Comparison of ENCODE assay signal across 9 mouse cellular contexts in the genomic region with DNA sequence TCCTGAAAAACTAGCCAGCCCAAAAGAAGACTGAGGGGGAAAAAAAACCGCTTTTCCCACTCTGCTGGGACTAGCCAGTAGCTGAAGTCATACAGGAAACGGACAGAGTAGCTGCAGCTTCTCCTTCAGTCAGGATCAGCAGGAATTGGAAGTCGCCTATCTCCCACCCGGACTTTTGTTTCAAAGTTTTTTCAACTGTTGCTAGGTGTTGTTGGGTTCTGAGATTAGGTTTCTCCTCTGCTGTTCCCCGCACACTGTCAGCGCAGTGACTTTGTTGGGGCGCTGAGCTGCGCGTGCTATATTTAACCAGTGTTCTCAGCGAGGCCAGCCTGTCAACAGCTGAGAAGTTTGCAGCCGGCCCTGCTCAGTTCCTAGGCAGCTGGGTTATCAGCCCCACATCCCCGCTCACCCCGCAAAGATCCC. TPM values are rescaled to one million over a fixed set of nuclear protein-coding genes. Genes with fewer than 3 reads are reported as not detected.
DNase-seq lines count a peak whose midpoint lies in the region; ATAC-seq lines count a peak whose summit lies in the region.
"Had no signal": no experiment of that assay in that cellular context is flagged by ENCODE, and none has a peak within 500 bp of the region (broad histone marks: within the 10 kb centered on the region; RNA-seq: fewer than 3 reads in every experiment).

No protein-coding gene starts in this region.

- DNase-seq in Muller cell, postnatal 12 days (ENCODE audit: inconsistent ontology term) = peak; percentile 38
- DNase-seq in embryo, embryonic 11 days = peak; percentile 60
- peak; percentile 98 for DNase-seq in heart, adult 11 months
- peak; percentile 30 for DNase-seq in liver
- peak; percentile 58 for DNase-seq in midbrain, embryonic 14.5 days

- no peaks in the 10 kb centered on the region for H3K36me3 ChIP-seq in intestine, embryonic 16.5 days (ENCODE audit: control insufficient read depth, insufficient read depth, low read length)
- H3K36me3 ChIP-seq in midbrain, embryonic 14.5 days (ENCODE audit: control insufficient read depth, insufficient read depth, low read length) = no peaks in the 10 kb centered on the region
- no peaks in the 10 kb centered on the region for H3K36me3 ChIP-seq in stomach, embryonic 14.5 days (ENCODE audit: control insufficient read depth, insufficient read depth, low read length)

- H3K27me3 ChIP-seq in intestine, embryonic 16.5 days (replicated peaks; ENCODE audit: control insufficient read depth, insufficient read depth, low read length) = no peaks in the 10 kb centered on the region
- H3K27me3 ChIP-seq in midbrain, embryonic 14.5 days (ENCODE audit: control insufficient read depth, insufficient read depth, low read length) = no peaks in the 10 kb centered on the region
- H3K27me3 ChIP-seq in stomach, embryonic 14.5 days (ENCODE audit: control insufficient read depth, insufficient read depth, low read length) = no peaks in the 10 kb centered on the region

- peaks cover 3% of the 10 kb centered on the region; the same call in 1 of the 2 replicates for H3K4me1 ChIP-seq in intestine, embryonic 16.5 days (ENCODE audit: control insufficient read depth, insufficient read depth, low read length)
- H3K4me1 ChIP-seq in midbrain, embryonic 14.5 days (ENCODE audit: control insufficient read depth, insufficient read depth, low read length) = no peaks in the 10 kb centered on the region
- no peaks in the 10 kb centered on the region for H3K4me1 ChIP-seq in stomach, embryonic 14.5 days (ENCODE audit: control insufficient read depth, insufficient read depth, low read length)

- H3K27ac ChIP-seq in intestine, embryonic 16.5 days (ENCODE audit: low read length) = peak overlapping the region; percentile 83
- H3K27ac ChIP-seq in midbrain, embryonic 14.5 days (replicated peaks; ENCODE audit: low read depth, low read length) = no peak overlapping the region
- peak overlapping the region; percentile 73 for H3K27ac ChIP-seq in stomach, embryonic 14.5 days (ENCODE audit: low read length)

- H3K9me3 ChIP-seq in intestine, embryonic 16.5 days (ENCODE audit: control insufficient read depth, low read length) = no peaks in the 10 kb centered on the region
- H3K9me3 ChIP-seq in midbrain, embryonic 14.5 days (ENCODE audit: control insufficient read depth, low read length) = no peaks in the 10 kb centered on the region
- H3K9me3 ChIP-seq in stomach, embryonic 14.5 days (ENCODE audit: control insufficient read depth, low read depth, low read length) = no peaks in the 10 kb centered on the region

- H3K4me3 ChIP-seq in intestine, embryonic 16.5 days (ENCODE audit: low read length) = peak overlapping the region; percentile 35
- 0 out of 2 replicates have a peak overlapping the region, but pooled peaks have one; percentile 7 for H3K4me3 ChIP-seq in midbrain, embryonic 14.5 days (replicated peaks; ENCODE audit: low read depth, low read length)
- H3K4me3 ChIP-seq in stomach, embryonic 14.5 days (ENCODE audit: low read depth, low read length) = peak overlapping the region; percentile 31

- peak overlapping the region; percentile 54 for H3K4me2 ChIP-seq in intestine, embryonic 16.5 days (ENCODE audit: low read depth, low read length)
- H3K4me2 ChIP-seq in midbrain, embryonic 14.5 days (ENCODE audit: low read length) = peak overlapping the region; percentile 46
- H3K4me2 ChIP-seq in stomach, embryonic 14.5 days (replicated peaks; ENCODE audit: low read depth, low read length) = peak overlapping the region; percentile 50

- WGBS in intestine, embryonic 16.5 days = 5% methylated on average over 13 of the region's 13 CpGs
- WGBS in midbrain, embryonic 14.5 days = 17% methylated on average over 13 of the region's 13 CpGs
- 3% methylated on average over 13 of the region's 13 CpGs for WGBS in stomach, embryonic 14.5 days

- peak overlapping the region; percentile 48 for H3K9ac ChIP-seq in intestine, embryonic 16.5 days (ENCODE audit: low read depth, low read length)
- peak overlapping the region; percentile 36; the same call in 1 of the 2 replicates for H3K9ac ChIP-seq in midbrain, embryonic 14.5 days (replicated peaks; ENCODE audit: low read length)
- peak overlapping the region; percentile 4; the same call in 1 of the 2 replicates for H3K9ac ChIP-seq in stomach, embryonic 14.5 days (replicated peaks; ENCODE audit: low read depth, low read length)

- peak; percentile 87 for ATAC-seq in intestine, embryonic 16.5 days
- no peak for ATAC-seq in midbrain, embryonic 14.5 days (ENCODE audit: low FRiP score, low TSS enrichment)
- peak; percentile 82 for ATAC-seq in stomach, embryonic 14.5 days (ENCODE audit: insufficient number of reproducible peaks, insufficient read depth, low FRiP score, low read depth)
- no peak for ATAC-seq in erythroid progenitor cell, adult 5-6 weeks (replicated peaks; ENCODE audit: low FRiP score, poor library complexity, severe bottlenecking)
- ATAC-seq: Patski had no signal

RNA-seq across cellular contexts. Expression of a gene that starts 35.1 kb away (rescaled TPM):
- 5.5 TPM in 2 replicates for polyA plus RNA-seq in intestine, embryonic 16.5 days (2015; fragmentation: Nextera tagmentation; extraction: Ambion mirVana)
- polyA plus RNA-seq in midbrain, embryonic 14.5 days (2014; fragmentation: Nextera tagmentation; extraction: Ambion mirVana) = 2.3 and 4.2 TPM in 2 replicates
- polyA plus RNA-seq in stomach, embryonic 14.5 days (2014; fragmentation: Nextera tagmentation; extraction: Ambion mirVana) = 10.9 and 12.7 TPM in 2 replicates
- not detected in 2 replicates for total RNA-seq in erythroid progenitor cell, adult 5-6 weeks (2015; ENCODE audit: low replicate concordance)
- total RNA-seq in erythroid progenitor cell, adult 5-6 weeks (2017; ENCODE audit: low replicate concordance) = not detected in 2 replicates
- polyA plus RNA-seq: Patski had no signal

Comparison
In these comparisons a context has a peak if more than half of its experiments do, and no peak if none do; other contexts are left out.
1. DNase-seq: peak in every context shown above with its lines; median percentile 98 in heart, adult 11 months; 60 in embryo, embryonic 11 days; 58 in midbrain, embryonic 14.5 days; 38 in Muller cell, postnatal 12 days; 30 in liver.
2. ATAC-seq: peak in intestine, embryonic 16.5 days (single experiment) and stomach, embryonic 14.5 days (single experiment); none in midbrain, embryonic 14.5 days (single experiment) and erythroid progenitor cell, adult 5-6 weeks (single experiment).
3. Peak in every context shown above with its lines, with median percentiles within 50 percentile points of each other: H3K4me2 ChIP-seq, H3K4me3 ChIP-seq and H3K9ac ChIP-seq.